Mouse (Mus musculus) midbrain, embryonic 15.5 days (tissue): ENCODE measurements at regions not wholly inside any gene's neighbourhood (a gene's known extent, or its start where the extent isn't known, plus 50 kb on each side); places are given as distances from the start of the nearest gene placed in this dataset.
"Not testable (repeated sequence)": the region's sequence is repeated elsewhere in the genome, so short reads cannot be mapped to it uniquely, and the experiment has no call there.

Experiments used
- ATAC-seq: fragments of 200-750 bp; cut with Nextera tagmentation; replicated peaks from 2 replicates; pipeline ENCODE4 v1.8.0; 2017; ENCODE audit warnings: moderate TSS enrichment
- H3K27ac ChIP-seq: fragments of 300-500 bp; sonication (generic); 2 replicates; pipeline ENCODE4 v1.5.1; 2015; ENCODE audit warnings: mild to moderate bottlenecking, inconsistent platforms
- H3K27me3 ChIP-seq: fragments of 300-500 bp; sonication (generic); replicated peaks from 2 replicates; pipeline ENCODE4 v1.6.1; 2015; ENCODE audit warnings: inconsistent platforms
- H3K36me3 ChIP-seq: fragments of 300-500 bp; sonication (generic); replicated peaks from 2 replicates; pipeline ENCODE4 v1.6.1; 2015; ENCODE audit warnings: inconsistent platforms
- H3K4me1 ChIP-seq: fragments of 300-500 bp; sonication (generic); 2 replicates; pipeline ENCODE4 v1.6.1; 2015; ENCODE audit warnings: inconsistent platforms
- H3K4me2 ChIP-seq: fragments of 300-500 bp; sonication (generic); 2 replicates; pipeline ENCODE4 v1.6.1; 2015; ENCODE audit warnings: inconsistent platforms, mild to moderate bottlenecking, moderate library complexity
- H3K4me3 ChIP-seq: fragments of 300-500 bp; sonication (generic); 2 replicates; pipeline ENCODE4 v1.5.1; 2015; ENCODE audit warnings: mild to moderate bottlenecking, inconsistent platforms
- H3K9ac ChIP-seq: fragments of 300-500 bp; sonication (generic); 2 replicates; pipeline ENCODE4 v1.6.1; 2015; ENCODE audit warnings: mild to moderate bottlenecking, inconsistent platforms
- H3K9me3 ChIP-seq: fragments of 300-500 bp; sonication (generic); 2 replicates; pipeline ENCODE4 v1.6.1; 2016; ENCODE audit warnings: inconsistent platforms
- WGBS: fragments of 180-500 bp; shearing (Covaris S2); methylation state at CpG from one replicate; pipeline ENCODE4 v1.1.7; 2015; ENCODE audit warnings: mixed read lengths; 5-methylcytosine and 5-hydroxymethylcytosine counted together

- not testable (repeated sequence) for H3K4me2 ChIP-seq, H3K27ac ChIP-seq, ATAC-seq, H3K4me1 ChIP-seq, H3K27me3 ChIP-seq, H3K9ac ChIP-seq, H3K9me3 ChIP-seq, H3K4me3 ChIP-seq, H3K36me3 ChIP-seq
- WGBS: 91% methylated on average over 8 of the region's 13 CpGs
These were observed 318.6 kb downstream of the Dad1 start for GRCm38 (mm10) chr14:53935336-53935735.

DNA sequence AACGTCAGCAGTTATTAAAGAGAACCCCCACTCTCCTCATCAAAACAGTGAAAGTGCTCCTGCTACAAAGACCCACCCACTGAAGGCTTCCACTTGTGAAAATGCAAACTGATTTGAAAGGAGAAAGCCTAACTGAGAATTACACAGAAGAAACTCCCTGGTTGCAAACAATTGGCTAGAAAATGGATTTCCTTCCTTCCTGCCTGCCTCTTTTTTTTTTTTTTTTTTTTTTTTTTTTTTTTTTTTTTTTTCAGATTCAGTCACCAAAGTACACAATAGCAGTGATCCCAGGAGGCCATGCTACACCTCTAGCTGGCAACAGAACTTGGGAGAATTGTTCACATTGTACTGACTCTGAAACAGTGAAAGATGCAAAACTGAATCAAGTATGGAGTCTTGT is 343.0 kb downstream of the Dad1 start:
- H3K27me3 ChIP-seq: no peaks in the 10 kb centered on the region
- H3K4me3 ChIP-seq: no peak overlapping the region
- ATAC-seq: no peak
- H3K9me3 ChIP-seq: no peaks in the 10 kb centered on the region
- 70% methylated on average over 1 of the region's 1 CpGs for WGBS
- H3K36me3 ChIP-seq: no peaks in the 10 kb centered on the region
- no peak overlapping the region for H3K27ac ChIP-seq
- no peak overlapping the region for H3K9ac ChIP-seq
- H3K4me2 ChIP-seq: no peak overlapping the region
- H3K4me1 ChIP-seq: no peaks in the 10 kb centered on the region

GRCm38 (mm10) chr14:53904578-53904977 is 349.3 kb downstream of the Dad1 start:
- H3K4me2 ChIP-seq: no peak overlapping the region
- no peaks in the 10 kb centered on the region for H3K9me3 ChIP-seq
- no peak overlapping the region for H3K9ac ChIP-seq
- no peak for ATAC-seq
- H3K4me1 ChIP-seq: no peaks in the 10 kb centered on the region
- no peaks in the 10 kb centered on the region for H3K36me3 ChIP-seq
- WGBS: 67% methylated on average over 3 of the region's 3 CpGs
- no peaks in the 10 kb centered on the region for H3K27me3 ChIP-seq
- no peak overlapping the region for H3K4me3 ChIP-seq
- no peak overlapping the region for H3K27ac ChIP-seq

DNA sequence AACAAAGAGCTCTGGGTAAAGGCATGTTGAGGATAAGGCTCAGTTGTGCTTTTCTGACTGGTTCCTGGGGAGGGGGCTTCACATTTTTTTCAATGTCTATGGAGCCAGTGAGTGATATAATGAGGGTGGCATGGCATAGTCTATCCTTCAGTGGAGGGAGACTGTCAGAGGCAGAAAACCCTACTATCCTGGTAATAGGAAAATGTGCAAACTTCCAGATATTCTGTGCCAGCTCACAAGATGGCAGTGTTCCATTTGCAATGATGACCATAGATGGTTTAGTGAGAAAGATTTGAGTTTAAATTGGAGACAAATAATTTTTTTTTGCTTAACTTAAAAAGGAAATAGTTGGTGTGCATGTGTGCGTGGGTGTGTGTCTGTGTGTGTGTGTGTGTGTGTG is 352.8 kb downstream of the Dad1 start:
- H3K36me3 ChIP-seq: no peaks in the 10 kb centered on the region
- H3K27ac ChIP-seq: no peak overlapping the region
- no peaks in the 10 kb centered on the region for H3K4me1 ChIP-seq
- H3K9ac ChIP-seq: no peak overlapping the region
- WGBS: 100% methylated on average over 1 of the region's 1 CpGs
- peak; percentile 52; the same call in 1 of the 2 replicates for ATAC-seq
- H3K9me3 ChIP-seq: no peaks in the 10 kb centered on the region
- H3K4me2 ChIP-seq: no peak overlapping the region
- H3K4me3 ChIP-seq: no peak overlapping the region
- no peaks in the 10 kb centered on the region for H3K27me3 ChIP-seq

GRCm38 (mm10) chr14:53881304-53881703 is 372.6 kb downstream of the Dad1 start:
- no peaks in the 10 kb centered on the region for H3K27me3 ChIP-seq
- H3K4me2 ChIP-seq: no peak overlapping the region
- no peaks in the 10 kb centered on the region for H3K9me3 ChIP-seq
- H3K36me3 ChIP-seq: no peaks in the 10 kb centered on the region
- H3K4me3 ChIP-seq: no peak overlapping the region
- WGBS: 10% methylated on average over 3 of the region's 3 CpGs
- no peak overlapping the region for H3K27ac ChIP-seq
- H3K4me1 ChIP-seq: no peaks in the 10 kb centered on the region
- peak; percentile 79 for ATAC-seq
- H3K9ac ChIP-seq: no peak overlapping the region

GRCm38 (mm10) chr14:53876581-53876980 is 377.3 kb downstream of the Dad1 start:
- no peaks in the 10 kb centered on the region for H3K4me1 ChIP-seq
- H3K27me3 ChIP-seq: no peaks in the 10 kb centered on the region
- no peaks in the 10 kb centered on the region for H3K36me3 ChIP-seq
- H3K4me2 ChIP-seq: no peak overlapping the region
- no peak overlapping the region for H3K9ac ChIP-seq
- no peak overlapping the region for H3K4me3 ChIP-seq
- ATAC-seq: no peak
- H3K9me3 ChIP-seq: no peaks in the 10 kb centered on the region
- no peak overlapping the region for H3K27ac ChIP-seq
- 69% methylated on average over 7 of the region's 7 CpGs for WGBS

- no peak overlapping the region for H3K4me2 ChIP-seq
- H3K36me3 ChIP-seq: no peaks in the 10 kb centered on the region
- no peaks in the 10 kb centered on the region for H3K4me1 ChIP-seq
- no peak for ATAC-seq
- H3K4me3 ChIP-seq: no peak overlapping the region
- 66% methylated on average over 6 of the region's 6 CpGs for WGBS
- H3K27ac ChIP-seq: no peak overlapping the region
- no peaks in the 10 kb centered on the region for H3K9me3 ChIP-seq
- H3K9ac ChIP-seq: no peak overlapping the region
- no peaks in the 10 kb centered on the region for H3K27me3 ChIP-seq
These were observed 378.2 kb downstream of the Dad1 start for GRCm38 (mm10) chr14:53875736-53876135.

DNA sequence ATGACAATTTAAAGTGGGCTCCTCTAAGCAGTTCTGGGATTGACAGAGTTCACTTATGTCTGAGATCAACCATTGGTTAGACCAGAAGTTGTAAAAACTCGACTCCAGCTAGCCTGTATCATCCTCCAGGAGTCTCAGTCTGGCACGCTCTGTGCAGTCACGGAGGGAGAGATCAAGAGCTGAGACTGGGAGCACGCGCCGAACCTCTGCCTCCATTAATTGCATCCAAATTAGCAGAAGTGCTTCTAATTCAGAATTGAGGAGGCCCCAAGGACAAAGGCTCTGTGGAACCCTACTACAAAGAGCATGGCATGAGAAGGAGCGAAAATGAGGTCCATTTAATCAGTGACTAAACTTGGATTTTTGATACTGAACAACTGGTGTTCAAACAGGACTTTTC is 406.9 kb downstream of the Dad1 start:
- no peak overlapping the region for H3K9ac ChIP-seq
- H3K4me3 ChIP-seq: no peak overlapping the region
- no peaks in the 10 kb centered on the region for H3K36me3 ChIP-seq
- no peak overlapping the region for H3K4me2 ChIP-seq
- no peaks in the 10 kb centered on the region for H3K4me1 ChIP-seq
- H3K27ac ChIP-seq: no peak overlapping the region
- WGBS: 67% methylated on average over 7 of the region's 7 CpGs
- no peaks in the 10 kb centered on the region for H3K27me3 ChIP-seq
- H3K9me3 ChIP-seq: no peaks in the 10 kb centered on the region
- no peak for ATAC-seq

- no peaks in the 10 kb centered on the region for H3K27me3 ChIP-seq
- ATAC-seq: no peak
These were observed 408.3 kb downstream of the Dad1 start for GRCm38 (mm10) chr14:53845646-53846045.

DNA sequence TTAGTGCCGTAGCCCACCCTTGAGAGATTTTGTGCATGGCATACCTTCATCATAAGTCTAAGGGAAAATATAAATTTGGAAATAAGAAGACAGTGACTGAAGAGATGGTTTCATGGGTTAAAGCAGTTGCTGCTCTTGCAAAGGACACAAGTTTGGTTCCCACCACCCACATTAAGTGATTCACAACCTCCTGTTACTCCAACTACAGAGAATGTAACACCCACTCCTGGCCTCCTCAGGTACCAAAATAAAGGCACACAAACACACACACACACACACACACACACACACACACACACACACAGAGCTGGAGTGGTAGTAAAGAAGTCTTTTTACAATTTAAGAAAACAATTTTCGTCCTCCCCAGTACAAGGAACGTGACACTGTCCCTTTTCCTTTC is 421.4 kb downstream of the Dad1 start:
- Histone ChIP-seq H3K4me3 (no peak overlapping the region), H3K4me1 (no peaks in the 10 kb centered on the region), H3K9me3 (no peaks in the 10 kb centered on the region), H3K9ac (no peak overlapping the region), H3K27me3 (no peaks in the 10 kb centered on the region), H3K4me2 (no peak overlapping the region), H3K36me3 (no peaks in the 10 kb centered on the region), H3K27ac (no peak overlapping the region)
- WGBS: 90% methylated on average over 3 of the region's 3 CpGs
- ATAC-seq: no peak

More at GRCm38 (mm10) chr14:53845646-53846045, 408.3 kb downstream of the Dad1 start:
- 95% methylated on average over 9 of the region's 9 CpGs for WGBS
- H3K4me2 ChIP-seq: no peak overlapping the region
- H3K27ac ChIP-seq: no peak overlapping the region
- H3K9ac ChIP-seq: no peak overlapping the region
- no peaks in the 10 kb centered on the region for H3K36me3 ChIP-seq
- H3K9me3 ChIP-seq: no peaks in the 10 kb centered on the region
- no peaks in the 10 kb centered on the region for H3K4me1 ChIP-seq
- no peak overlapping the region for H3K4me3 ChIP-seq

DNA sequence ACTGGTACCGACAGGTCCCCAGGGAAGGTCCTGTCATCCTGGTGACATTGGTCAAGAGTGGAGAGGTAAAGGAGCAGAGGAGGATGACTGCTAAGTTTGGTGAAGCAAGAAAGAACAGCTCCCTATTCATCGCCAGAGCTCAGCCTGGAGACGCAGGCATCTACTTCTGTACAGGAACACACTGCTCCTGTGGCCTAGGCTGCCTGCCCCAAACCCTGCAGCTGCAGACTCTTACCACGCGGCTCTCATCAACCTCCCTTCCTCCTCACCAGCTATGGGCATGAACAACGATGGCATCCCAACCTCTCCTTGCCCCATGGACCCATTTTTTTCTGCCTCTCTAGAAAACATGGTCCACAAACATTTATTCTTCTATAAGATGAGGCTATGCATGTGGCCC is 422.3 kb downstream of the Dad1 start:
- no peak overlapping the region for H3K9ac ChIP-seq
- WGBS: 92% methylated on average over 6 of the region's 6 CpGs

DNA sequence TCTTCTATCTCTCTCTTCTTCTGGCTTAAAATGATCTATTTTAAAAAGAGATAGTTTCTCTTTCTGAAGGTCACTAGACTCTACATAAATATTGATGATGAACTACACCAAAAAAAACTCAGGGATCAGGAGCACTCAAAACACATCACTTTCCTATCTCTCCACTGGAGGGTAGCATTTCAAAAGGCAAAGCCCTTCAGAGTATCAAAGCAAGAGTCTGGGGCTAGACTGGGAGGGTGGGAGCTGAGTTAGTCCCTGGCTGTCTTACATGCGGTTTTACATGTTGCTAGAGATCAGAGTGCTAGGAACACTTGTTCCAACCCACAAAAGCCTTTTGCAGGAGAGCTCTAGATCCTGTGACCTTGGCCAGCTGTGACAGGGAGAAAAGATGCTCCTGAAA is 423.2 kb downstream of the Dad1 start:
- H3K4me2 ChIP-seq: no peak overlapping the region
- no peak overlapping the region for H3K27ac ChIP-seq
- no peak overlapping the region for H3K4me3 ChIP-seq
- no peaks in the 10 kb centered on the region for H3K4me1 ChIP-seq
- 42% methylated on average over 1 of the region's 1 CpGs for WGBS
- H3K36me3 ChIP-seq: no peaks in the 10 kb centered on the region
- H3K9ac ChIP-seq: no peak overlapping the region
- no peak for ATAC-seq
- no peaks in the 10 kb centered on the region for H3K9me3 ChIP-seq
- H3K27me3 ChIP-seq: no peaks in the 10 kb centered on the region

More for the DNA sequence above, 422.3 kb downstream of the Dad1 start:
- Histone ChIP-seq H3K27me3 (no peaks in the 10 kb centered on the region), H3K4me1 (no peaks in the 10 kb centered on the region), H3K4me3 (no peak overlapping the region), H3K9me3 (no peaks in the 10 kb centered on the region), H3K4me2 (no peak overlapping the region), H3K36me3 (no peaks in the 10 kb centered on the region), H3K27ac (no peak overlapping the region)
- no peak for ATAC-seq

DNA sequence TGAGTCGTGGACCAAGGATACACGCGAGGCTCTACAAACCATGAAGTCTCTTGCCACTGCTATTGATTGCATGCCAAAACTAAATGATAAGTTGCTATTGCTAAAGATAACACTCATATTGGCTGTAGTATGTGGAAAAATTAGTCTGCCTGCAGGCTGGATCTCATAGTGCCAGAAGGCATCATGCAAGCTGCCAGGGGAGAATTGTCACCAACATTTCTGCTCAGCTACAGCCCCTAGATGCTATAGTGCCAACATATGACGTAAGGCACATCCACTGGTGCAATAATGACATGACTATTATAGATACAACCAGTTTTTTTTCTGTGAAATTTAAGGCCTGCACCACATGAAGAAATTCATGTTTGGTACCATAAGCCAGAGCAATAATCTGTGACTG is 427.1 kb downstream of the Dad1 start:
- Histone ChIP-seq H3K4me1 (no peaks in the 10 kb centered on the region), H3K36me3 (no peaks in the 10 kb centered on the region), H3K4me2 (no peak overlapping the region), H3K9me3 (no peaks in the 10 kb centered on the region), H3K27ac (no peak overlapping the region), H3K4me3 (no peak overlapping the region), H3K27me3 (no peaks in the 10 kb centered on the region), H3K9ac (no peak overlapping the region)
- 93% methylated on average over 4 of the region's 4 CpGs for WGBS
- no peak for ATAC-seq

- ATAC-seq: peak; percentile 35; the same call in 1 of the 2 replicates
- H3K4me2 ChIP-seq: no peak overlapping the region
- H3K27ac ChIP-seq: no peak overlapping the region
- H3K27me3 ChIP-seq: no peaks in the 10 kb centered on the region
- no peak overlapping the region for H3K9ac ChIP-seq
- no peaks in the 10 kb centered on the region for H3K36me3 ChIP-seq
- H3K9me3 ChIP-seq: no peaks in the 10 kb centered on the region
- H3K4me3 ChIP-seq: no peak overlapping the region
- H3K4me1 ChIP-seq: 0 out of 2 replicates have a peak, but pooled peaks cover 2% of the 10 kb centered on the region
- WGBS: 12% methylated on average over 3 of the region's 3 CpGs
These were observed 447.7 kb downstream of the Dad1 start for GRCm38 (mm10) chr14:53806231-53806630.
